In the genomic region with DNA sequence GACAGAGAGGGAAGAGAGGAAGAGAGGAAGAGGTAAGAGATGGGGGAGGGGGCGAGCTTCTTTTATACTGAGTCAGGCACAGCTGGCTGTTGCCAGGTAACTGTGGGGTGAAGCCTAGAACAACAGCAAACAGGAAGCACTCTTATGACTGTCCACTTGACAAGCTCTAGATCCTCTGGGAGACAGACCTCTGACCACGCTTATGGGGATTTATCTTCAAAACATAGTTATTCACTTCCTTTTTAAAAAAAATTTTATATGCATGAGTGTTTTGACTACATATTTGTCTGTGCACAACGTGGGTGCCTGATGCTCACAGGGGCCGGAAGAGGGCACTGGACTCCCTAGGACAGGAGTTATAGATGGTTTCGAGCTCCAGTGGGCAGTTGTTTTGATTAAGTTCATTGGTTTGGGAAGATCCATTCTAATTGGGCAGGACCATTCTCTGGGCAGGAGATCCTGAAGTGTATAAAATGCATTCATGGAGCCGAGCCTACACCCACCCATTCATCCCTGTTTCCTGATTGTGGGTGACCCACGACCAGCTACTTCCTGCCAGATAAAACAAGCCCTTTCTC, we compare ENCODE assay signal across 8 mouse cellular contexts. TPM values are rescaled to one million over a fixed set of nuclear protein-coding genes. Genes with fewer than 3 reads are reported as not detected.
A peak's percentile ranks its signal among the peaks of the same experiment; 100 is the strongest.
DNase-seq lines count a peak whose midpoint lies in the region; ATAC-seq and TF ChIP-seq lines count a peak whose summit lies in the region.

No protein-coding gene starts in this region.

- H3K27me3 ChIP-seq in kidney, embryonic 14.5 days (ENCODE audit: control insufficient read depth, insufficient read depth, low read length) = no peaks in the 10 kb centered on the region
- no peaks in the 10 kb centered on the region for H3K27me3 ChIP-seq in limb, embryonic 11.5 days (ENCODE audit: control insufficient read depth, insufficient read depth, low read length)
- no peaks in the 10 kb centered on the region for H3K27me3 ChIP-seq in stomach, embryonic 14.5 days (ENCODE audit: control insufficient read depth, insufficient read depth, low read length)

- ATAC-seq in kidney, embryonic 14.5 days (ENCODE audit: low FRiP score, low TSS enrichment) = peak; percentile 8; the same call in 1 of the 2 replicates
- ATAC-seq in limb, embryonic 11.5 days (ENCODE audit: insufficient number of reproducible peaks, low FRiP score, low TSS enrichment, low read depth) = no peak
- no peak for ATAC-seq in stomach, embryonic 14.5 days (ENCODE audit: insufficient number of reproducible peaks, insufficient read depth, low FRiP score, low read depth)

- peaks cover 20% of the 10 kb centered on the region for H3K4me1 ChIP-seq in kidney, embryonic 14.5 days (ENCODE audit: control insufficient read depth, insufficient read depth, low read length)
- H3K4me1 ChIP-seq in bone marrow, adult 2 months (ENCODE audit: control insufficient read depth, insufficient read depth, low read length) = peaks cover 1% of the 10 kb centered on the region; the same call in 1 of the 2 replicates
- peaks cover 13% of the 10 kb centered on the region for H3K4me1 ChIP-seq in limb, embryonic 11.5 days (ENCODE audit: control insufficient read depth, insufficient read depth, low read length)
- H3K4me1 ChIP-seq in stomach, embryonic 14.5 days (ENCODE audit: control insufficient read depth, insufficient read depth, low read length) = 0 out of 2 replicates have a peak, but pooled peaks cover 7% of the 10 kb centered on the region

- no peak overlapping the region for H3K4me3 ChIP-seq in kidney, embryonic 14.5 days (ENCODE audit: low read length)
- no peak overlapping the region for H3K4me3 ChIP-seq in bone marrow, adult 2 months (replicated peaks; ENCODE audit: control insufficient read depth, low read depth, low read length)
- no peak overlapping the region for H3K4me3 ChIP-seq in limb, embryonic 11.5 days (ENCODE audit: low read depth, low read length)
- no peak overlapping the region for H3K4me3 ChIP-seq in stomach, embryonic 14.5 days (ENCODE audit: low read depth, low read length)

- WGBS in kidney, embryonic 14.5 days = 17% methylated on average over 7 of the region's 7 CpGs
- 7% methylated on average over 7 of the region's 7 CpGs for WGBS in bone marrow, adult 2 months
- 35% methylated on average over 7 of the region's 7 CpGs for WGBS in limb, embryonic 11.5 days
- 30% methylated on average over 7 of the region's 7 CpGs for WGBS in stomach, embryonic 14.5 days

- peak overlapping the region; percentile 27 for H3K4me2 ChIP-seq in kidney, embryonic 14.5 days (replicated peaks; ENCODE audit: low read depth, low read length)
- peak overlapping the region; percentile 32; the same call in 1 of the 2 replicates for H3K4me2 ChIP-seq in limb, embryonic 11.5 days (ENCODE audit: low read depth, severe bottlenecking)
- peak overlapping the region; percentile 11; the same call in 1 of the 2 replicates for H3K4me2 ChIP-seq in stomach, embryonic 14.5 days (replicated peaks; ENCODE audit: low read depth, low read length)

- H3K27ac ChIP-seq in kidney, embryonic 14.5 days (ENCODE audit: low read depth, low read length) = no peak overlapping the region
- peak overlapping the region; percentile 68 for H3K27ac ChIP-seq in bone marrow, adult 2 months (ENCODE audit: control insufficient read depth, insufficient read depth, low read depth, low read length, poor library complexity)
- H3K27ac ChIP-seq in limb, embryonic 11.5 days (replicated peaks; ENCODE audit: low read depth, low read length) = peak overlapping the region; percentile 48; the same call in 1 of the 2 replicates
- no peak overlapping the region for H3K27ac ChIP-seq in stomach, embryonic 14.5 days (ENCODE audit: low read length)

- peaks cover 5% of the 10 kb centered on the region; the same call in 1 of the 2 replicates for H3K9me3 ChIP-seq in kidney, embryonic 14.5 days (ENCODE audit: control insufficient read depth, low read length)
- H3K9me3 ChIP-seq in limb, embryonic 11.5 days (ENCODE audit: control insufficient read depth, low read length) = no peaks in the 10 kb centered on the region
- H3K9me3 ChIP-seq in stomach, embryonic 14.5 days (ENCODE audit: control insufficient read depth, low read depth, low read length) = no peaks in the 10 kb centered on the region

- no peak for TF ChIP-seq POLR2A in bone marrow, adult 2 months (IDR thresholded peaks at IDR 0.05; ENCODE audit: borderline replicate concordance, control insufficient read depth, low read depth, low read length)

- no peaks in the 10 kb centered on the region for H3K36me3 ChIP-seq in kidney, embryonic 14.5 days (ENCODE audit: control insufficient read depth, insufficient read depth, low read length)
- no peaks in the 10 kb centered on the region for H3K36me3 ChIP-seq in limb, embryonic 11.5 days (ENCODE audit: control insufficient read depth, insufficient read depth, low read length)
- no peaks in the 10 kb centered on the region for H3K36me3 ChIP-seq in stomach, embryonic 14.5 days (ENCODE audit: control insufficient read depth, insufficient read depth, low read length)

- H3K9ac ChIP-seq in kidney, embryonic 14.5 days (ENCODE audit: low read depth, low read length) = no peak overlapping the region
- 0 out of 2 replicates have a peak overlapping the region, but pooled peaks have one; percentile 8 for H3K9ac ChIP-seq in limb, embryonic 11.5 days (ENCODE audit: low read length)
- no peak overlapping the region for H3K9ac ChIP-seq in stomach, embryonic 14.5 days (replicated peaks; ENCODE audit: low read depth, low read length)

- no peak for DNase-seq in kidney, postnatal 36 days
- DNase-seq in limb, embryonic 11.5 days (ENCODE audit: low spot score) = no peak
- DNase-seq in right cerebral cortex, postnatal 25 days = no peak
- no peak for DNase-seq in ovary, adult 18-20 months (ENCODE audit: low spot score)
- no peak for DNase-seq in gastrocnemius, postnatal 25 days

- TF ChIP-seq CTCF in bone marrow, adult 2 months (IDR thresholded peaks at IDR 0.05; ENCODE audit: control insufficient read depth, insufficient read depth, low read length) = peak; percentile 17; the same call in 1 of the 2 replicates

RNA-seq across cellular contexts. Expression of gene Spo11, which starts 0.8 kb away (rescaled TPM):
- polyA plus RNA-seq in kidney, embryonic 14.5 days (2014; fragmentation: Nextera tagmentation; extraction: Ambion mirVana) = 0.17 and 0.34 TPM in 2 replicates
- polyA plus RNA-seq in bone marrow, adult 2 months (2011; ENCODE audit: insufficient read depth, insufficient read length, low replicate concordance, missing spikeins) = 0.70 TPM in 1 of 2 replicates, not detected in the other
- 0.95 and 1.7 TPM in 2 replicates for polyA plus RNA-seq in limb, embryonic 11.5 days (2014; fragmentation: Nextera tagmentation; extraction: Ambion mirVana)
- 0.54 and 0.76 TPM in 2 replicates for polyA plus RNA-seq in stomach, embryonic 14.5 days (2014; fragmentation: Nextera tagmentation; extraction: Ambion mirVana)
- total RNA-seq in gastrocnemius, postnatal 25 days (2021) = not detected

RNA-seq across cellular contexts. Expression of gene Rae1, which starts 23.2 kb away (rescaled TPM):
- 131 and 155 TPM in 2 replicates for polyA plus RNA-seq in kidney, embryonic 14.5 days (2014; fragmentation: Nextera tagmentation; extraction: Ambion mirVana)
- 55.2 and 61.5 TPM in 2 replicates for polyA plus RNA-seq in bone marrow, adult 2 months (2011; ENCODE audit: insufficient read depth, insufficient read length, low replicate concordance, missing spikeins)
- 172 and 174 TPM in 2 replicates for polyA plus RNA-seq in limb, embryonic 11.5 days (2014; fragmentation: Nextera tagmentation; extraction: Ambion mirVana)
- 138 and 146 TPM in 2 replicates for polyA plus RNA-seq in stomach, embryonic 14.5 days (2014; fragmentation: Nextera tagmentation; extraction: Ambion mirVana)
- 10 to 100 TPM; 11.8 to 12.7 TPM for total RNA-seq in gastrocnemius, postnatal 25 days (2021)

RNA-seq across cellular contexts. Expression of gene Bmp7, which starts 36.6 kb away (rescaled TPM):
- polyA plus RNA-seq in kidney, embryonic 14.5 days (2014; fragmentation: Nextera tagmentation; extraction: Ambion mirVana) = 49.3 and 54.2 TPM in 2 replicates
- 0.55 TPM in 1 of 2 replicates, not detected in the other for polyA plus RNA-seq in bone marrow, adult 2 months (2011; ENCODE audit: insufficient read depth, insufficient read length, low replicate concordance, missing spikeins)
- 38.1 and 40.9 TPM in 2 replicates for polyA plus RNA-seq in limb, embryonic 11.5 days (2014; fragmentation: Nextera tagmentation; extraction: Ambion mirVana)
- polyA plus RNA-seq in stomach, embryonic 14.5 days (2014; fragmentation: Nextera tagmentation; extraction: Ambion mirVana) = 20.7 and 24.0 TPM in 2 replicates
- 1 to 10 TPM in 1 of 2 experiments, under 1 TPM in 1; 0.87 to 1.8 TPM for total RNA-seq in gastrocnemius, postnatal 25 days (2021)

RNA-seq across cellular contexts. Expression of gene Rbm38, which starts 43.5 kb away (rescaled TPM):
- polyA plus RNA-seq in kidney, embryonic 14.5 days (2014; fragmentation: Nextera tagmentation; extraction: Ambion mirVana) = 41.3 and 42.6 TPM in 2 replicates
- polyA plus RNA-seq in bone marrow, adult 2 months (2011; ENCODE audit: insufficient read depth, insufficient read length, low replicate concordance, missing spikeins) = 204 and 219 TPM in 2 replicates
- 66.5 and 69.4 TPM in 2 replicates for polyA plus RNA-seq in limb, embryonic 11.5 days (2014; fragmentation: Nextera tagmentation; extraction: Ambion mirVana)
- polyA plus RNA-seq in stomach, embryonic 14.5 days (2014; fragmentation: Nextera tagmentation; extraction: Ambion mirVana) = 35.6 and 37.9 TPM in 2 replicates
- 100 to 1,000 TPM; 205 to 217 TPM for total RNA-seq in gastrocnemius, postnatal 25 days (2021)

Comparison
In these comparisons a context has a peak if more than half of its experiments do, and no peak if none do; other contexts are left out.
1. H3K27ac ChIP-seq: peak in bone marrow, adult 2 months (single experiment) and limb, embryonic 11.5 days (single experiment); none in kidney, embryonic 14.5 days (single experiment) and stomach, embryonic 14.5 days (single experiment).
2. RNA of gene Bmp7, which starts 36.6 kb away (polyA plus RNA-seq): 49.3 to 54.2 TPM in kidney, embryonic 14.5 days, 38.1 to 40.9 TPM in limb, embryonic 11.5 days and 20.7 to 24.0 TPM in stomach, embryonic 14.5 days; 0.55 TPM in bone marrow, adult 2 months; every median in the first group is over 10 times any median in the second.
3. Peak in every context shown above with its lines, with median percentiles within 50 percentile points of each other: H3K4me2 ChIP-seq.